Mouse (Mus musculus): ENCODE results near the gene Tmem258. TPM values are rescaled to one million over a fixed set of nuclear protein-coding genes. Genes with fewer than 3 reads are reported as not detected.
A peak's percentile ranks its signal among the peaks of the same experiment; 100 is the strongest.

Gene Tmem258
- polyA plus RNA-seq, 1 experiment from 2014 or later: 344 TPM

GRCm38 (mm10) chr19:10198286-10198685, 5.5 kb upstream of the Tmem258 start:
- DNase-seq (ENCODE audit: low spot score) (no peak), ATAC-seq (replicated peaks; ENCODE audit: insufficient number of reproducible peaks, low FRiP score, low TSS enrichment, low read depth) (no peak)
- Histone ChIP-seq H3K9ac (replicated peaks; ENCODE audit: low read length) (no peak overlapping the region), H3K4me3 (ENCODE audit: low read depth, low read length) (no peak overlapping the region), H3K9me3 (replicated peaks; ENCODE audit: control insufficient read depth, low read length) (no peaks in the 10 kb centered on the region), H3K36me3 (replicated peaks; ENCODE audit: control insufficient read depth, insufficient read depth, low read depth, low read length) (peaks cover 22% of the 10 kb centered on the region), H3K27ac (replicated peaks; ENCODE audit: low read depth, low read length) (no peak overlapping the region), H3K4me2 (ENCODE audit: low read depth, low read length) (no peak overlapping the region), H3K4me1 (ENCODE audit: control insufficient read depth, insufficient read depth, low read length) (no peaks in the 10 kb centered on the region), H3K27me3 (ENCODE audit: control insufficient read depth, insufficient read depth, low read length) (no peaks in the 10 kb centered on the region)
- 83% methylated on average over 2 of the region's 2 CpGs for WGBS

- 31% methylated on average over 3 of the region's 3 CpGs for WGBS
- DNase-seq (ENCODE audit: low spot score): peak; percentile 91
- Histone ChIP-seq H3K9ac (replicated peaks; ENCODE audit: low read length) (no peak overlapping the region), H3K27me3 (ENCODE audit: control insufficient read depth, insufficient read depth, low read length) (no peaks in the 10 kb centered on the region), H3K4me2 (ENCODE audit: low read depth, low read length) (no peak overlapping the region), H3K4me1 (ENCODE audit: control insufficient read depth, insufficient read depth, low read length) (no peaks in the 10 kb centered on the region), H3K36me3 (replicated peaks; ENCODE audit: control insufficient read depth, insufficient read depth, low read depth, low read length) (peaks cover 18% of the 10 kb centered on the region), H3K9me3 (replicated peaks; ENCODE audit: control insufficient read depth, low read length) (no peaks in the 10 kb centered on the region), H3K4me3 (ENCODE audit: low read depth, low read length) (no peak overlapping the region), H3K27ac (replicated peaks; ENCODE audit: low read depth, low read length) (no peak overlapping the region)
- no peak for ATAC-seq (replicated peaks; ENCODE audit: insufficient number of reproducible peaks, low FRiP score, low TSS enrichment, low read depth)
These were observed 5.1 kb upstream of the Tmem258 start for GRCm38 (mm10) chr19:10198723-10199122.

- H3K9ac ChIP-seq (replicated peaks; ENCODE audit: low read length): peak overlapping the region; percentile 88
- peaks cover 7% of the 10 kb centered on the region for H3K36me3 ChIP-seq (replicated peaks; ENCODE audit: control insufficient read depth, insufficient read depth, low read depth, low read length)
- H3K4me2 ChIP-seq (ENCODE audit: low read depth, low read length): peak overlapping the region; percentile 88
- H3K4me3 ChIP-seq (ENCODE audit: low read depth, low read length): peak overlapping the region; percentile 92
- no peak for DNase-seq (ENCODE audit: low spot score)
- no peaks in the 10 kb centered on the region for H3K27me3 ChIP-seq (ENCODE audit: control insufficient read depth, insufficient read depth, low read length)
- ATAC-seq (replicated peaks; ENCODE audit: insufficient number of reproducible peaks, low FRiP score, low TSS enrichment, low read depth): peak; percentile 20
- 3% methylated on average over 23 of the region's 23 CpGs for WGBS
- no peaks in the 10 kb centered on the region for H3K4me1 ChIP-seq (ENCODE audit: control insufficient read depth, insufficient read depth, low read length)
- no peaks in the 10 kb centered on the region for H3K9me3 ChIP-seq (replicated peaks; ENCODE audit: control insufficient read depth, low read length)
- H3K27ac ChIP-seq (replicated peaks; ENCODE audit: low read depth, low read length): peak overlapping the region; percentile 73
These were observed 517 bp upstream of the Tmem258 start for GRCm38 (mm10) chr19:10203146-10203847.

- Histone ChIP-seq H3K27me3 (ENCODE audit: control insufficient read depth, insufficient read depth, low read length) (no peaks in the 10 kb centered on the region), H3K36me3 (replicated peaks; ENCODE audit: control insufficient read depth, insufficient read depth, low read depth, low read length) (peaks cover 7% of the 10 kb centered on the region), H3K4me3 (ENCODE audit: low read depth, low read length) (peak overlapping the region; percentile 92), H3K9ac (replicated peaks; ENCODE audit: low read length) (peak overlapping the region; percentile 88), H3K4me2 (ENCODE audit: low read depth, low read length) (peak overlapping the region; percentile 36), H3K27ac (replicated peaks; ENCODE audit: low read depth, low read length) (no peak overlapping the region; the same call in 1 of the 2 replicates), H3K4me1 (ENCODE audit: control insufficient read depth, insufficient read depth, low read length) (no peaks in the 10 kb centered on the region), H3K9me3 (replicated peaks; ENCODE audit: control insufficient read depth, low read length) (no peaks in the 10 kb centered on the region)
- peak; percentile 71 for DNase-seq (ENCODE audit: low spot score)
- 2% methylated on average over 5 of the region's 5 CpGs for WGBS
- ATAC-seq (replicated peaks; ENCODE audit: insufficient number of reproducible peaks, low FRiP score, low TSS enrichment, low read depth): no peak
These were observed 795 bp downstream of the Tmem258 start for GRCm38 (mm10) chr19:10204616-10205001.

- no peak for ATAC-seq (replicated peaks; ENCODE audit: insufficient number of reproducible peaks, low FRiP score, low TSS enrichment, low read depth)
These were observed 1.2 kb downstream of the Tmem258 start for GRCm38 (mm10) chr19:10205051-10205450.

GRCm38 (mm10) chr19:10208851-10209250, 5.0 kb downstream of the Tmem258 start:
- ATAC-seq (replicated peaks; ENCODE audit: insufficient number of reproducible peaks, low FRiP score, low TSS enrichment, low read depth) (no peak), DNase-seq (ENCODE audit: low spot score) (no peak)
- Histone ChIP-seq H3K36me3 (replicated peaks; ENCODE audit: control insufficient read depth, insufficient read depth, low read depth, low read length) (no peaks in the 10 kb centered on the region; the same call in none of the 2 replicates), H3K27me3 (ENCODE audit: control insufficient read depth, insufficient read depth, low read length) (no peaks in the 10 kb centered on the region), H3K9me3 (replicated peaks; ENCODE audit: control insufficient read depth, low read length) (no peaks in the 10 kb centered on the region), H3K4me1 (ENCODE audit: control insufficient read depth, insufficient read depth, low read length) (no peaks in the 10 kb centered on the region), H3K27ac (replicated peaks; ENCODE audit: low read depth, low read length) (no peak overlapping the region), H3K4me3 (ENCODE audit: low read depth, low read length) (no peak overlapping the region), H3K4me2 (ENCODE audit: low read depth, low read length) (no peak overlapping the region), H3K9ac (replicated peaks; ENCODE audit: low read length) (no peak overlapping the region)
- WGBS: 87% methylated on average over 3 of the region's 3 CpGs

More at GRCm38 (mm10) chr19:10205051-10205450, 1.2 kb downstream of the Tmem258 start:
- no peak overlapping the region for H3K27ac ChIP-seq (replicated peaks; ENCODE audit: low read depth, low read length)
- H3K27me3 ChIP-seq (ENCODE audit: control insufficient read depth, insufficient read depth, low read length): no peaks in the 10 kb centered on the region
- no peak for DNase-seq (ENCODE audit: low spot score)
- peak overlapping the region; percentile 36 for H3K4me2 ChIP-seq (ENCODE audit: low read depth, low read length)
- 66% methylated on average over 6 of the region's 6 CpGs for WGBS
- no peaks in the 10 kb centered on the region for H3K4me1 ChIP-seq (ENCODE audit: control insufficient read depth, insufficient read depth, low read length)
- no peaks in the 10 kb centered on the region for H3K9me3 ChIP-seq (replicated peaks; ENCODE audit: control insufficient read depth, low read length)
- peak overlapping the region; percentile 88 for H3K9ac ChIP-seq (replicated peaks; ENCODE audit: low read length)
- peaks cover 7% of the 10 kb centered on the region for H3K36me3 ChIP-seq (replicated peaks; ENCODE audit: control insufficient read depth, insufficient read depth, low read depth, low read length)
- peak overlapping the region; percentile 92 for H3K4me3 ChIP-seq (ENCODE audit: low read depth, low read length)

- Histone ChIP-seq H3K4me2 (ENCODE audit: low read depth, low read length) (no peak overlapping the region), H3K9me3 (replicated peaks; ENCODE audit: control insufficient read depth, low read length) (no peaks in the 10 kb centered on the region), H3K27ac (replicated peaks; ENCODE audit: low read depth, low read length) (no peak overlapping the region), H3K4me1 (ENCODE audit: control insufficient read depth, insufficient read depth, low read length) (no peaks in the 10 kb centered on the region), H3K36me3 (replicated peaks; ENCODE audit: control insufficient read depth, insufficient read depth, low read depth, low read length) (no peaks in the 10 kb centered on the region; the same call in none of the 2 replicates), H3K4me3 (ENCODE audit: low read depth, low read length) (no peak overlapping the region), H3K9ac (replicated peaks; ENCODE audit: low read length) (no peak overlapping the region), H3K27me3 (ENCODE audit: control insufficient read depth, insufficient read depth, low read length) (no peaks in the 10 kb centered on the region)
- ATAC-seq (replicated peaks; ENCODE audit: insufficient number of reproducible peaks, low FRiP score, low TSS enrichment, low read depth) (no peak), DNase-seq (ENCODE audit: low spot score) (no peak)
- WGBS: 88% methylated on average over 4 of the region's 4 CpGs
These were observed 7.1 kb downstream of the Tmem258 start for GRCm38 (mm10) chr19:10210885-10211284.

GRCm38 (mm10) chr19:10213796-10214471, 10.1 kb downstream of the Tmem258 start:
- Histone ChIP-seq H3K4me1 (ENCODE audit: control insufficient read depth, insufficient read depth, low read length) (no peaks in the 10 kb centered on the region), H3K9ac (replicated peaks; ENCODE audit: low read length) (no peak overlapping the region), H3K27me3 (ENCODE audit: control insufficient read depth, insufficient read depth, low read length) (no peaks in the 10 kb centered on the region), H3K27ac (replicated peaks; ENCODE audit: low read depth, low read length) (no peak overlapping the region), H3K9me3 (replicated peaks; ENCODE audit: control insufficient read depth, low read length) (no peaks in the 10 kb centered on the region), H3K4me3 (ENCODE audit: low read depth, low read length) (no peak overlapping the region), H3K4me2 (ENCODE audit: low read depth, low read length) (no peak overlapping the region), H3K36me3 (replicated peaks; ENCODE audit: control insufficient read depth, insufficient read depth, low read depth, low read length) (no peaks in the 10 kb centered on the region; the same call in 1 of the 2 replicates)
- WGBS: 92% methylated on average over 10 of the region's 10 CpGs
- ATAC-seq (replicated peaks; ENCODE audit: insufficient number of reproducible peaks, low FRiP score, low TSS enrichment, low read depth): no peak
- no peak for DNase-seq (ENCODE audit: low spot score)
